Mouse (Mus musculus) embryonic fibroblast, embryonic 13.5 days (primary cell): ENCODE results near the gene Igsf6.

Experiments used
- CTCF ChIP-seq: IDR thresholded peaks from 2 replicates; pipeline ENCODE4 v1.5.1; 2011; ENCODE audit warnings: mild to moderate bottlenecking, control low read depth, low read length, moderate library complexity, borderline replicate concordance; ENCODE audit not compliant: insufficient read depth
- POLR2A ChIP-seq: IDR thresholded peaks from 2 replicates; pipeline ENCODE4 v1.6.1; 2011; ENCODE audit warnings: low read depth, mild to moderate bottlenecking, control low read depth, low read length, moderate library complexity

GRCm38 (mm10) chr7:121035161-121035721 lies 39.1 kb downstream of the Igsf6 start:
- no peak for TF ChIP-seq CTCF
- peak; percentile 37; the same call in 1 of the 2 replicates for TF ChIP-seq POLR2A
